Mouse (Mus musculus) cerebellum, adult (tissue): ENCODE measurements at regions not wholly inside any gene's neighbourhood (a gene's known extent, or its start where the extent isn't known, plus 50 kb on each side); places are given as distances from the start of the nearest gene placed in this dataset.

Experiments used
- ATAC-seq: cut with Nextera tagmentation; 2 replicates; pipeline ENCODE4 v1.9.2; 2017; ENCODE audit warnings: mild to moderate bottlenecking, moderate library complexity, mixed read lengths; ENCODE audit not compliant: insufficient number of reproducible peaks, low FRiP score, low TSS enrichment

DNA sequence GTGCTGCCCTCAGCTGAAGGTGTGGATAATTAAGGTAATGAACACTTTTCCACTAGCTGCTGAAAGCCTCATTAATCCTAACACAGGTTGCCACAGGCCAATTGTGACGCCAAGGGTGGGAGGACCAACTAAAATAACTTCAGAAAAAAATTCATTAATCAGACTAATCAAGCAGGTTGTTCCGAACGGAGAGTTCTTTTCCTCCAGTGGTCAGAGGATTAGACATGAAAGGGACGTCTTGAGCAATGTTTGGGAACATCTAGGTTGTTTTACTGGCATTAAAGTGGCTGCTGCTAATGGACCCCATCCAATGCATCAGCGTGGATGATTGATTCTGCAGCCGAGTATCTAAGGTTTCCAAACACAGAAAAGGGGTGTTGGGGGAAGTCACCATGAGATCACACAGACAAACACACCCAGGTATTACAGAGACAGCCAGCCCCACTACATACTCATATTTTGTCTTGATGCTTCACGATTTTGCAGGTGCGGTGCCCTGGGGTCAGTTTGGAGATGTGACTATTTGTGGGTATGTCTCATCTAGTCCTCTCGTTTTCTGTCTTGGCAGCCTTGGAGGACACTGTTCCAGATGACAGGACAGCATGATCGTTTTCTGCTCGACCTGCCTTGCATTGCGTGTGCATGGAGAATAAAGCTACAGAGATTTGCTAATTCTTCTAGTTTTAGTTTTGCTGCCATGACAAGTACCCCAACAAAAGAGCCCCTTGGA is 164.0 kb downstream of the 4933412E24Rik start:
- no peak for ATAC-seq

DNA sequence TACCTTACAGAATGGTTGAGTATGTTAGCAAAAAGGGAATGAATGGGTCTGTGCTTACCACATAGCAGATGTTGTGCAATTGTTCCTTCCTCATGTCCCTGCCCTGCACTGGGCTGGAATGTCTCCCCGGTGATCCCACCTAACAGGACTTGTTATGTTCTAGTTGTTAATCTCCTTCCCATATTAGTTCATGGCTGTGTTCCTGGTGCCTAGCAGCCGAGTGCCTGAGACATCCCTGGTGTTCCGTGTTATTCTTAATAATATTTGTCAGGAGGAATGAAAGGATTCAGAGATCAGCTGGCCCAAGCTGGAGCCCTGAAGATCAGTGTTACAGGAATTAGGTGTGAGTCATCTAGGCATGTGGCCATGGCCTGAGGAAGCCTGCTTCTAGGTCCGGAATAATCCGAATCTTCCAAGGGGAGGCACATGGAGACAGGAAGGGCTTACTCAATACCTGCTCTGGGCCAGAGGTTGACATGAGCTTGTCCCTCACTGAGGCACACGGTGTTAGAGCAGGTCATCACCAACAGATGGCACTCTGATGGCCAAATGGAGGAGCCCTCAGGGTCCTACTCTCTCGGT is 171.2 kb downstream of the 4933412E24Rik start:
- ATAC-seq, result no peak

DNA sequence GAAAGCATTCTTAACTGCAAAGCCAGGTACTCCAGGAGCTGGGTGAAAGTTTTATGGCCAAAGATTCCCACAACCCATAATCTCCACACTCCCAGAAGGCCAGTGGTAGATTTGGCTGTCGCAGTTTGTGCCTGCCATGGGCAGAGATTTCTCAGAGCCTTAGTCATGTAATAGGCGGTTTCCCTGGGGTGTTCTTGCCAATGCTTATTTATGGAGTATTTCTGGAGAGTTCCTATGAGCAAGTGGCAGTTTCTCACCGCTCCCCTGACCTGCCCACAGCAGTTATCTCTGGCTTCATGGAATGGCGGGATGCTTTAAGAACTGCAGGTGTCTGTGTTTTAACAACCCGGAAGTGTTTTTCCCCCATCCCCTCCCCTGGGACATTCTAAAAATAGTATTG is 179.8 kb downstream of the 4933412E24Rik start:
- no peak for ATAC-seq

DNA sequence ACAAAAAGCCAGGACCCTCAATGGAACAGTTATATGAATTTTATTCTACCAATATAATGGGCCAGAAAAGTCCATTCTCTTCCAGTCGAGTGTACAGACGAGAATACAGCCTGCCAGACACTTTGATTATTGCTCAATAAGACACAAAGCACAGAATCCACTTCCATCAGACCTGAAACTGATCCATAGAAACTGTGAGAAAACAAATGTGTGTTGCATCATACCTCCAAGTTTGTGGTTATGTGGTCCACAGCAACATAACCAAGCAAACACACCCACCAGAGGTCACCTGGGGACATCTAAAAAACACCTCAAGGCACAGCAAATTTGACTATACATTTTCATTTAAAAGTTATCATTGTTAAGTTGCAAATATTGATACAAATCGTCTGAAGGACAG is 183.2 kb downstream of the 4933412E24Rik start:
- ATAC-seq, result no peak

DNA sequence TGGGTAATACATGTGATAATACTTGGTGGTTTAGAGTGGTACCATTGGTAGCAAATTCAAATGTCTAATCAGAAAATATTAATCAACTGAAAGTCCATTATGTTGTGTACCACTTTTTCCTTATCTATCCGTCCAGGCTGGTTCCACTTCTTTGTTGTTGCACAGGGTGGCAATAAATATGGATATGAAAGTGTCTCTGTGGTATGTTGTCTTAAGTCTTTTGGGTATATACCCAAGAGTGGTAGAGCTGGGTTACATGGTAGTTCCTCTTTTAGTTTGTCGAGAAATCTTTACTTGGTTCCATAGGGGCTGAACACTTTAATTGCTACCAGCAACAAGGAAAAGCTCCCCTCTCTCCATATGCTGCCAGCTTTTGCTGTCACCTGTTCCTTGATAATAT is 184.9 kb downstream of the 4933412E24Rik start:
- ATAC-seq, result no peak

DNA sequence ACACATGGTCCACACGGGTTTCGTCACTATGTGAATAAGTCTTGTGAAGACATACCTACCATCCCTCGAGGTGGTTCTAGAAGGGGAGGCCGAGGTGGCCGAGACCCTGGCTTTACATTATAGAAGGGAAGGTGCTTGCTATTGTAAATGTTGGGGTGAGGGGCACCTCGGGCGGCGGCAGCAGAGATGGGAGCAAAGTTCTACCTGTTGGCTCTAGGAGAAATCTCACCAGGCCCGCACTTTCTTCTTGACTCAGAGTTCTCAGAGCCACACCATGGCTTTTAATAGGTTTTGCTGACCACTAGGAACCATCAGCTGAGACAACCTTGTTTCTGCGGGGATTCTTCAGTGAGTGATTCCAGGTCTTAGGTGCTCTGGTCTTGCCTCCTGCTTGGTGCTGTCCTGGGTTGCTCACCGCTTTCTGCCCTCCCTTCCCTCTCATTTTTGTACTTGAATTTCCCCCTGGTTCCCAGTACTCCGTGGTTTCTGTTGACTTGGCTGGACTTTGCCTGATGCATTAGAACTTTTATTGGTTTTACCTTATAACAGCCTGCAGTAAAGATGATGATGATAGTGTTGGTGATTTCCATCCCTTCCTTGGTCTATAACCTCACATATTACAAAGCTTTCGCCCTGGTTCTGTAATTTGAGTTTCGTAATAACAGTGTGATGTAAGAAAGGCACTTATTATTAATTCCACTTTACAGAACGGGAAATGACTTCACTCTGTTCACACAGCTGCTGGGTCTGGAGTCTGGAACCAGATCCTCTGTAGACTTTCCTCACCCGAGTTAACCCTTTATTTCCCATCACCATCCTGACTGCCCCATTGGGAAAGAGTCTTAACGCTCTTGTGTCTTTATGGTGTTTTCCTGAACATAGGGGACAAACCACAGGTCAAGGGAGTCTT is 185.6 kb downstream of the 4933412E24Rik start:
- no peak for ATAC-seq

DNA sequence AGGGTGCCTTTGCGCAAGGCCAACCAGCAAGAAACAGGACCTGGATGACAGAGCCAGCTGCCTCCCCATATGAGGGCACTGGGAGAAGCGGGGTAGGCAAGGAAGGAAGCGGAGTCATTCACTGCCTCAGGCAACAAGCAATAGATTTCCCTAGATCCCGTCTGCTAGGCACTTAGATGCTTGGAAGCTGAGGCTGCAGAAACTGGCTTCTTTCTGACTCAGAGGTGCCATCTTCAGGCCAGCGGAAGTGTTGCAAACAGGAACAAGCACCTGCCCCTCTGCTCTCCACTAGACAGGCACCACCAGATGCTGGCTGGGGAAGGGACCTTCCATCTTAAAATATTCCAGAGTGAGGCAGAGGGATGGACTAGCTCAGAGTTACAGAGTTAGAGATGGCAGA is 188.0 kb downstream of the 4933412E24Rik start:
- peak; percentile 79 for ATAC-seq

DNA sequence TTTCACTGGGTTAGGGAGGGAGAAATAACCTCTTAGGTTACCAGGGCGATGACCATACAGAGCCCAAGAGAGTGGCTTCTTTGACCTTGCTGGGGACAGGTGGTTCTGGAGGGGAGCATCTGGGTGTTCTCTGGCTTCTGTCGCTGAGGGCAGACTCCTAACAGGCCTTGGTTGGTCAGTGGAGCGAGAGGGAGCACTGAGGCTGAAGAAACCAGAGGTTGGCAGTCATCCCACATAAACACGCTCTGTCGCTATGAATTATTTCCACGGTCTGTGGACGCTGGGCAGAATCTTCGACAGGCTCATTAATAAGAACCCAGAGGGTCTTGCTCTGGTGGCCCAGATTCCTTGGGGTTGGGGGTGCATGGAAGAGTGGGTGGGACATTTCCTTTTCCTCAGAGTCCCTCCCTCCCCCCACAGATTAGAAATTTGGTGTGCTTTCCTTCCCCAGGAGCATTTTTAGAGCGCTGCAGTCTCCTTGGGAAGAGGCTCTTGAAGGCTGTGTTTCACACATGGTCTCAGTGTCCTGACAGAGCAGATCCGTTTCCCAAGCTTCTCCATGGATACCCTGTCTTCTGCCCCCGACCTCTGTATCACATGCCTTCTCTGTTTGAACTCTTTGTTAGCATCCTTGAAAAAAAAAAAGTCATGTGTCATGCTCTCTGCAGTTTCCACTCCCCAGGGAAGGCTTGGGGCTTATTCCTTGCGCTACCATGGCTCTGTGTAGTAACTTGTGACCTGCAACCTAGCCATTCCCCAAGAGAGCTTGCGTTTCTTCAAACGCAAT is 190.1 kb downstream of the 4933412E24Rik start:
- ATAC-seq, result no peak

DNA sequence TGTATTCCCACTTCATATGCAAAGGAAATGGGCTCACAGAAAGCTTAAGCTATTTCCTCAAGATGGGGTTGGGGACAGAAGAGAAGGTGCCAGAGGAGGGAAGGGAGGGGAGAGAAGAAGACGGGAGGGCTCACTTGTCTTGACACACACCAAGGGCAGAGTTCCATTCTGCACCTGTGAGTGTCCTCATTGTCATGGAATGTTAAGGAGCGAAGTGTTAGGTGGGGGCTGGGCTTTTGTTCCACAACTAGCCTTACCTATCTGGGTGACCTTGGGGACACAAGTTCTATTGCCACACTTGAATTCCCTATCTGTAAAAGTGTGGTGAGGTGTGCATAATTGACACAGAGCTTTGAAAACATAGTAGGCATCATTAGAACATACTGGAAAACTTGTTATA is 192.5 kb downstream of the 4933412E24Rik start:
- ATAC-seq, result no peak

DNA sequence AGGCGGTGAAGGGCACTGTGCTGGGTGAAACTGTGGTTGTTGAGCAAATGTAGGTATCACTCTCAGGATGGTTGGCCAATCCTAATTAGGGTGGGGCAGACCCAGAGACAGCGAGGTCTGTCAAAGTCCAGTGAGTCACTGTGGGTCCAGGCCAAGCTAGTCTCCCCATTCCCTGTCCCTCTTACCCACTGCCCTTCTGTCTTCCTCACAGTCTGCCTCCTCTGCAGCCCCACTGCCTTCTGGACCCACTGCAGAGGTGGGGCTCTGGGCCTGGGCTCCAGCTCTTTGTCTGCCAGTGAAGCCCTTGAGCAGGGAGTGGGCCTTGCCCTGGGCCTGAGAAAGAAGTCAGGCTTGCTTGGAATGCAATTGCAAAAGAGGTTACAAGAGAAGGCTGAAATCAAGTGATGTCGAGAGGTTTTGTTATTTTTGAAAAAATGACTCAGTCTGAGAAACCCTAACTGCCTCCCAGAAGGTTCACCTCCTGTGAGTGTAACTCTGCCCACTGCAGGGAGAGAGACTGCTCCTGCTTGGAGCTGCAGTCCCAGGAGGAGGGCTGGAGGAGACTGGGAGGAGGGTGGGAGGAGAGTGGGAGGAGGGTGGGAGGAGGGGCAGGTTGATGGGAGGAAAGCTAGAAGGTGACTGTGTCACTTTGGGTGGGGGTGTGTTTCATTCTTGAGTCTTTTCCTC is 193.3 kb downstream of the 4933412E24Rik start:
- ATAC-seq, result no peak

DNA sequence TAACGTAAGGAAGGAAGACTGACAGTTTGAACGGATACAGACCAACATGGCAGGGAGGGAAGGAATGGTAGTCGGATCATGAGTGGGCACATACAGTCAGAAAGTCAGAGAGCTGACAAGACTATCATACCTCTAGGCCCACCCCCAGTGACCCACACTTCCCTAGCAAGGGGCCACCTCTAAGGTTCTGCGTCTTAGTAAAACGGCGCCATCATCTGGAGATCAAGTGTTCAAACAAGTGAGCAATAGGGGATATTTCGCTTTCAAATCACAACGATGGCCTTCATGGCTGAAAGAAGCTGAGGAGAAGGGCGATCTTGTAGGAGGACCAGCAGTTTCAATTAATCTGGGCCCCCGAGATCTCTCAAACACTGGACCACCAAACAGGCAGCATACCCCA is 196.1 kb downstream of the 4933412E24Rik start:
- ATAC-seq, result no peak

DNA sequence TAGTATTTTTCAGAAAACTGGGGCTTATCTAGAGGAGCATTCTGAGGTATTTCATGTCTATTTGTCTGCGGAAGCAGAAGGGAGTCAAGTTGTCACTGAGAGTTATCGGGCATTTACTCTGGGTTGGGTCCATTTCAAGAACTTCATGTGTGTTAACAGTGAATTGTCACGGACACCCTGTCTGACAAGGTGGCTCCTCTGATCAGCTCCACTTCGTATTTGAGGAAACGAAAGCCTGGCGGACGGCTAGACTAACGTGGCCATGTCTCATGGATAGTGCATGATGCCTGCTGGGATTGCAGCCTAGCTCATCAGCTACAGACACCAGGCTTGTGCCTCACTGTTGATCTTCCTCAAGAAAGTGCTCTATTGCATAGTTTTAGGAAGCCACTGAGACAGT is 200.4 kb downstream of the 4933412E24Rik start:
- ATAC-seq, result no peak

DNA sequence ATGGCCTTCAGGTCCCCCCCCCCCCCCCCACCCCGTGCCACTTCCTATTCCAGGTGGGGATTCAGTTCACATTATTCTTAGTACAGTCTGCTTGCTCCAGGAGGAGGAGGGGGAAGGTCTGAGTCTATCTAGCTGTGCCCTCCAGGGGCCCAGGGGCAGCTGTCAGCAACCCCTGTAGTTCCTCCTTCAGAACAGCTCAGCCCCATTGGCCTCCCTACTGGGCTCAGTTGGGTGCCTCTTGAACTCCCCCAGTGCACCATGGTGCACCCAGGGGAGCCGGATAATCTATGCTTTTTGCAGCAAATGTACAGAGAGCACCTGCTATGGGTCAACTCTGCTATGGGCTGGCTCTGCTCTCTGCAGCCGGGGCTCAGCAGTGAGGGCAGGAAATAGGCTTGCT is 204.8 kb downstream of the 4933412E24Rik start:
- ATAC-seq, result no peak

DNA sequence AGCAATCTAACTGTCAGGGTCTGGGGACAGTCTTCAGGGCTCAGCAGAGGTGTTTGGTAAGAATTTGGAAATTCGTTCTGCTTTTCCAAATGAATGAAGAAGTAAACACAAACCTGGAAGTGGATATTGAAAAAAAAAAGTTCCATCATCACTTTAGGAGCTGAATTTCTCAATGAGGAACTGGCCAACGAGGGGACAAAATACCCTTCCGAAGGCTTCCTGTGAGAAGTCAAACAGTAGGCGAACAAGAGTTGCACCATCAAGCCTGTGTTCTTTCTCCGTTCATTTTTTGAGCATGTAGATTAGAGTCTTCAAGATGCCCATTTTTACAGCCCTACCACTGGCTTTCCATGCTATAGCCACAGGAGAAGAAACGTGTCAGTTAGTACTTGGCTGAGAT is 207.1 kb downstream of the 4933412E24Rik start:
- no peak for ATAC-seq

DNA sequence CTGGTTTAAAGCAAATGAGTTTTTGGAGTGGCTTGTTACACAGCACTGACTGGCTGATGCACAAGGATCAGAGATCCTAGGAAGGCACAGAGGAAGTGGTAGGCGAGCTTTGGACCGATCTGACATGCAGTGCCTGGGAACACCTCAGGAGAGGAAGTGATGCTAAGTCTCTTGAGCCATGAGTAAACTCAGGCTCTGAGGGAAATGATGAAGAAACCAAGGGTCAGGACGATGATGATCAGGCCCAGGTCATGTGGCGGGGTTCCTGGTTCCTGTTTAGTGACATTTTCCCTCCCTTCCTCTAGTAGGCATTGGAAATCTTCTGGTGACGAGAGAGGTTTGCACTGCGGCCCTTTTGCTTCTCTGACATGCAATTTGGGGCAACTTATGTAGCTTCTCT is 208.7 kb downstream of the 4933412E24Rik start:
- ATAC-seq, result no peak

DNA sequence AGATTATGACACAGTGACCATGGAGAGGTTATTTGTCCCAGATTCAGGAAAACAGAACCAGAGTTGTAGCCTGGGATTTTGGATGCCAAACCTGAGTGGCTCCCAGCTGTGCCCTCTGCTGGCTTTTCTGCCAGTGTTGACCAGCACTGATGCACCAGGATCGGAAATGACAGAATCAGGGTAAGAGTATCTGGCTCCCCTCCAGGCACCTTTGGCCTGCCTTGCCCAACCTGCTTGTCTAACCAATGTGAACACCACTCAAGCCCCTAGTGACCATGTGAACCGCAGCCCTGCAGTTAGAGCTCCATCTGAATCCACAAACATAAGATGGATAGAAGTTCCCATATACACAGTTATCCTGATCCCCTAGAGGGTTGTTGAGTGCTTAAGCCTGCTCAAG is 210.6 kb downstream of the 4933412E24Rik start:
- ATAC-seq, result no peak

DNA sequence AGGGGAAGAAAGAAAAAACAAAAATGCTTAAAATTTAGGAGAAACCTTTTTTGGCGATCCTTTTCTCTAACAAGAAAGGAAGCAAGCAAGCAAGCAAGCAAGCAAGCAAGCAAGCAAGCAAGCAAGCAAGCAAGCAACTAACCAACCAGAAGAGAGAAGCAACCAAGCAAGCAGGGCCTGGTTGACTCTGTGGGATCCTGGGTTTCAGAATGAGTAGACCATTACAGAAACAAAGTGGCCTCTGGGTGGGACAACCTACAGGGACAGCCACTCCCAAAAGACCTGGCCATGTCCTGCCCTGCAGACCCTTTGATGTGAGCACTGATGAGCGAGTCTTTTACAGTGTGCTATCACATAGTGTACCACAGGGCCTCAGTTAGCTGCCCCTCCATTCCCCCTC is 211.6 kb downstream of the 4933412E24Rik start:
- no peak for ATAC-seq

DNA sequence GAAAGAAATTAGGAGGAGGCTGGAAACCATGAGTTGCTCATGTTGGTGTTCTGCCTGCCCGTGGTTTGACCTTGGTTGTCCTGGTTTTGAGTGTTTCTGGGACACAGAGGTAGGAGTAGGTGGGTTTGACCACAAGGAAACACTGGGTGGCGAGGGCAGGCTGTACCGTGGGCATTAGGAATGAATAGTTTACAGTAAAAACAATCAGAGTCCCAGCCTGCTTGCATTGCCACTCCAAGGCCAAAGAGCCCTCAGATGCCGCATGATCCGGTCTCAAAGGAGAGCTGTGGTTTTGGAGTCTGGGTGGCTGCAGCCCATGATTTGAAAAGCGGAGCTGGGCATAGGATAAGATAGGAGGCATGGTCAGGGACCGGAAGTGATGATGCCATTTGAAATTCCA is 212.0 kb downstream of the 4933412E24Rik start:
- no peak for ATAC-seq

DNA sequence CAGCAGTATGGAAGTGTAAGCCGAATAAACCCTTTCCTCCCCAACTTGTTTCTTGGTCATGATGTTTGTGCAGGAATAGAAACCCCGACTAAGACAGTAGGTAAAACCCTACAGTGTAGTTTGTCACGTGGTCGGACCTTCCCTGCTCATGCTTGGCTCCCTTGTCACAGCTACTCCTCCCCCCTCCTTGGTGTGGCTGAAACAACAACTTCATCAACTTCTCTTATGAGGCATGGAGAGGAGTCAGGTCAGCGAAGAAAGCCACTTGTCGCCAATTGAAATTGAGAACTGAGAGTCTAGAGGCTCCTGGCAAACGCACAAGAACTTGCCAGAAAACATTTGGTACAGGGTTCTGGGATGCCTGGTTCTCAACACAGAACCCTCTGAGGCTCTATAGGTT is 214.1 kb downstream of the 4933412E24Rik start:
- ATAC-seq, result no peak
